Mouse (Mus musculus) megakaryocyte progenitor cell, adult 5-6 weeks (primary cell): ENCODE measurements around the gene Lin7a. TPM values are rescaled to one million over a fixed set of nuclear protein-coding genes. Genes with fewer than 3 reads are reported as not detected.

Experiments
- ATAC-seq: replicated peaks from 2 replicates; pipeline ENCODE4 v1.8.0; 2016; ENCODE audit warnings: mild to moderate bottlenecking, moderate TSS enrichment, inconsistent platforms; ENCODE audit not compliant: poor library complexity
- total RNA-seq, 2 experiments: library from RNA; stranded (forward) in 1 of 2; stranded (reverse) in 1 of 2; fragments of 157-497, 149-512 nt in 1 of 2; fragments of 200-1000 nt in 1 of 2; gene quantifications; 2 replicates each; pipeline versions ENCODE4 v1.2.3 to v1.2.4; 2015 to 2017

Gene Lin7a
- total RNA-seq, 2 experiments from 2014 or later: not detected

- ATAC-seq: no peak
Measured at GRCm38 (mm10) chr10:107418306-107418705, 146.8 kb downstream of the Lin7a start.

- ATAC-seq: no peak
Measured at GRCm38 (mm10) chr10:107436967-107437366, 165.5 kb downstream of the Lin7a start.

GRCm38 (mm10) chr10:107442781-107443180 is 171.3 kb downstream of the Lin7a start:
- ATAC-seq: peak; percentile 83

- ATAC-seq: no peak
Measured at GRCm38 (mm10) chr10:107449496-107450330, 178.2 kb downstream of the Lin7a start.

- ATAC-seq: no peak
Measured at GRCm38 (mm10) chr10:107467819-107468218, 196.3 kb downstream of the Lin7a start.

Other genes with a start within 250 kb of the Lin7a start
- gene Acss3, start 148.0 kb upstream of the Lin7a start, total RNA-seq (2015): not detected in 2 replicates
- gene Acss3, start 148.0 kb upstream of the Lin7a start, total RNA-seq (2017): not detected in 2 replicates
- not detected in 2 replicates for gene Myf5, start 214.4 kb downstream of the Lin7a start, total RNA-seq (2015)
- not detected in 2 replicates for gene Myf5, start 214.4 kb downstream of the Lin7a start, total RNA-seq (2017)
- not detected in 2 replicates for gene Myf6, start 223.1 kb downstream of the Lin7a start, total RNA-seq (2015)
- gene Myf6, start 223.1 kb downstream of the Lin7a start, total RNA-seq (2017): not detected in 2 replicates